Mouse (Mus musculus): Measurements from ENCODE around the gene Galnt17. TPM values are rescaled to one million over a fixed set of nuclear protein-coding genes. Genes with fewer than 3 reads are reported as not detected.

The Galnt17 gene
- polyA plus RNA-seq, 1 experiment from 2014 or later = 0.81 TPM

DNA sequence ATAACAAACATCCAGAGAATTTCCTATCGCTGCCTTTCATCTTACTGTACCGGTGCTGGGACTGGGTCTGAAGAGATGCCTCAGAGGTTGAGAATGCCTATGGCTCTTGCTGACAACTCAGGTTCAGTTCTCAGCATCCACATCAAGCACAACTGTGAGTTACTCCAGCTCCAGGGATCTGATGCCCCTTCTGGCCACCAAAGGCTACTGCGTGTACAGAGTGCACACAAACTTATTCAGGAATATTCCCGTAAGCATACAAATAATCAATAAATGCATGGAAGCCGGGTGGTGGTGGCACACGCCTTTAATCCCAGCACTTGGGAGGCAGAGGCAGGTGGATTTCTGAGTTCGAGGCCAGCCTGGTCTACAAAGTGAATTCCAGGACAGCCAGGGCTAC is 232.5 kb downstream of the Galnt17 start:
- no peak overlapping the region for H3K4me3 ChIP-seq (ENCODE audit: low read depth, low read length)
- 90% methylated on average over 7 of the region's 7 CpGs for WGBS
- no peak for ATAC-seq (ENCODE audit: low FRiP score, low TSS enrichment)
- H3K27me3 ChIP-seq (ENCODE audit: control insufficient read depth, insufficient read depth, low read length) = no peaks in the 10 kb centered on the region
- no peak for DNase-seq (ENCODE audit: low spot score)
- no peak overlapping the region for H3K9ac ChIP-seq (ENCODE audit: low read length)
- H3K27ac ChIP-seq (replicated peaks) = no peak overlapping the region
- 0 out of 2 replicates have a peak, but pooled peaks have one; percentile 9 for TF ChIP-seq CTCF (IDR thresholded peaks at IDR 0.05; ENCODE audit: low read depth)
- TF ChIP-seq EP300 (optimal IDR thresholded peaks at IDR 0.05) = no peak
- H3K9me3 ChIP-seq (ENCODE audit: control insufficient read depth, low read length) = no peaks in the 10 kb centered on the region
- H3K4me2 ChIP-seq (replicated peaks; ENCODE audit: low read depth) = no peak overlapping the region
- no peaks in the 10 kb centered on the region for H3K4me1 ChIP-seq (replicated peaks; ENCODE audit: control insufficient read depth, insufficient read depth)
- H3K36me3 ChIP-seq (ENCODE audit: control insufficient read depth, insufficient read depth, low read length) = no peaks in the 10 kb centered on the region

DNA sequence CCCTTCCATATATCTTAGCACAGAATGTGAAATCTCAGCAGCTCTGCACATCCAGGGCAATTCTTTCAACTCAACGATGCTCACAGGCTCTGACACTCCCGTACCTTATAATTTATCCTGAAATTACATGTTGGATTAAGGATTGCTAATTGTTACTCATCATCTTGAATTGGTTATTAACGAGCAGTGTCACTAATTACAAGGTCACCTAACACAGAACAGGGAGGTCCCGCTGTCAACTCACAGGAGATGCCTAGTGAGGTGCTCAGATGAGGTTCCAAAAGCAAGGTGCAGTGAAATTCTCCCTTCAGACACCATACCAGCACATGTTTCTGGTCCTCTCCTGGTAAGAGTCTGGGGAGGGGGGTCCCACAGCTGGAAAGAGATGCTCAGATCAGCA is 234.0 kb downstream of the Galnt17 start:
- no peaks in the 10 kb centered on the region for H3K27me3 ChIP-seq (ENCODE audit: control insufficient read depth, insufficient read depth, low read length)
- TF ChIP-seq CTCF (IDR thresholded peaks at IDR 0.05; ENCODE audit: low read depth) (no peak), EP300 (optimal IDR thresholded peaks at IDR 0.05) (no peak)
- 80% methylated on average over 4 of the region's 4 CpGs for WGBS
- no peak overlapping the region for H3K4me2 ChIP-seq (replicated peaks; ENCODE audit: low read depth)
- no peaks in the 10 kb centered on the region for H3K36me3 ChIP-seq (ENCODE audit: control insufficient read depth, insufficient read depth, low read length)
- no peak overlapping the region for H3K27ac ChIP-seq (replicated peaks)
- ATAC-seq (ENCODE audit: low FRiP score, low TSS enrichment) (no peak), DNase-seq (ENCODE audit: low spot score) (no peak)
- no peaks in the 10 kb centered on the region for H3K9me3 ChIP-seq (ENCODE audit: control insufficient read depth, low read length)
- no peak overlapping the region for H3K9ac ChIP-seq (ENCODE audit: low read length)
- no peak overlapping the region for H3K4me3 ChIP-seq (ENCODE audit: low read depth, low read length)
- H3K4me1 ChIP-seq (replicated peaks; ENCODE audit: control insufficient read depth, insufficient read depth) = no peaks in the 10 kb centered on the region

DNA sequence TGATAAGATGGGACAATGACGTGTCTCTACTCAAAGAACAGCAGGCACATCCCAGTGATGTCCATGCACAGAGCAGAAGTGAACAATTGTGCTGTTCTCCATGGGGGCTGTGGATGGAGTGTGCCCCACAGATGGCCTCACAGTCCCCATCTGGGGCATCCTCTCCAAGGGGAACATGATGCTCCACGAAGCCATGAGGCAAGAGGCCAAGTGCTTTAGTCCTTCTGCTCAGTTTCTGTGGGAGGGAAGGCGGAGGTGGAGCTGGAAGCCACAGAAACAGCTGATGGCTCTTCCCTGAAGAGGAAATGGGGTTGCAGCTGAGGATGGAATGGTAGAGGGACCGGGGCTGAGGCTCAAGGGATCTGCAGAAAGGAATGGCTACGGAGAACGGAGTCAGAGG is 243.1 kb downstream of the Galnt17 start:
- Histone ChIP-seq H3K9me3 (ENCODE audit: control insufficient read depth, low read length) (no peaks in the 10 kb centered on the region), H3K36me3 (ENCODE audit: control insufficient read depth, insufficient read depth, low read length) (no peaks in the 10 kb centered on the region), H3K4me3 (ENCODE audit: low read depth, low read length) (no peak overlapping the region), H3K27ac (replicated peaks) (no peak overlapping the region), H3K4me2 (replicated peaks; ENCODE audit: low read depth) (no peak overlapping the region), H3K4me1 (replicated peaks; ENCODE audit: control insufficient read depth, insufficient read depth) (no peaks in the 10 kb centered on the region), H3K9ac (ENCODE audit: low read length) (no peak overlapping the region), H3K27me3 (ENCODE audit: control insufficient read depth, insufficient read depth, low read length) (no peaks in the 10 kb centered on the region)
- DNase-seq (ENCODE audit: low spot score) (no peak), ATAC-seq (ENCODE audit: low FRiP score, low TSS enrichment) (no peak)
- WGBS = 72% methylated on average over 6 of the region's 6 CpGs
- TF ChIP-seq CTCF (IDR thresholded peaks at IDR 0.05; ENCODE audit: low read depth) (no peak), EP300 (optimal IDR thresholded peaks at IDR 0.05) (no peak)

DNA sequence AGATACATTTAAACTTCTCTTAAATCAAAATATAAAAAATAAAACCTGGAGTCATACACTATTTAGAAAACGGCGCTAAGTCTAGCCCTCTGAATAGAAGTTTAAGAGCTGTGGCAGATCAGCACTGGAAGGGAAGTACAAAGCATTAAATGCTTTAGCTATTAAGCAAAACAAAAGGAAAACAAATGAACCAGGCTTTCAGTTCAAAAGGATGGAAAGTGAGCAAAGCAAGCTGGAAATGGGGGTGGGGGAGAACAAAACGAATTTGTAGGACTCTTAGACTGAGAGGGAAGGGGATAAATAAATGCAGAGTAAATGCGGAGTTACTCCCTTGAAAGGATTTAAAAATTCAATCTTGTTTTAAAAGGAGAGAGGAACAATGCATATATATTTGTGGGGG is 259.8 kb downstream of the Galnt17 start:
- no peak for TF ChIP-seq CTCF (IDR thresholded peaks at IDR 0.05; ENCODE audit: low read depth)
- no peak overlapping the region for H3K27ac ChIP-seq (replicated peaks)
- ATAC-seq (ENCODE audit: low FRiP score, low TSS enrichment) (no peak), DNase-seq (ENCODE audit: low spot score) (no peak)
- H3K36me3 ChIP-seq (ENCODE audit: control insufficient read depth, insufficient read depth, low read length) = no peaks in the 10 kb centered on the region
- H3K27me3 ChIP-seq (ENCODE audit: control insufficient read depth, insufficient read depth, low read length) = no peaks in the 10 kb centered on the region
- H3K4me1 ChIP-seq (replicated peaks; ENCODE audit: control insufficient read depth, insufficient read depth) = no peaks in the 10 kb centered on the region
- no peaks in the 10 kb centered on the region for H3K9me3 ChIP-seq (ENCODE audit: control insufficient read depth, low read length)
- H3K9ac ChIP-seq (ENCODE audit: low read length) = no peak overlapping the region
- H3K4me3 ChIP-seq (ENCODE audit: low read depth, low read length) = no peak overlapping the region
- 46% methylated on average over 4 of the region's 4 CpGs for WGBS
- no peak overlapping the region for H3K4me2 ChIP-seq (replicated peaks; ENCODE audit: low read depth)

DNA sequence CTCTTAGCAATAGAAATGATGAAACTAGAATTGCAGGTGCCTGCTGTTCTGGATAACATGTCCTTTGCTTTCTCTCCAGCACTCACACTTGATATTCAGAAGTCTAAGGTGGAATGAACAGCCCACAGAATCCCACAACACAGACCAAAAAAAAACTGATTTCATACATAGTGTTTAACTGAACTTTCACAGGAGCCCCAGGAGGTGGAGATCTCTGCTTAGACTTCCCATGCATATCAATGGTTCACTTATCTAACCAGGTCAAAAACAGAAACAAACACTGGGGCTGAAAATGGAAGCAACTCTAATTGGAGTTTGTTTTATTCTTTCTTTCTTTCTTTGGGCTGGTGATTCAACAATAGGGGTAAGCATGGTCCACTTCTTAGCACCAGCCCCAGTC is 265.2 kb downstream of the Galnt17 start:
- H3K4me1 ChIP-seq (replicated peaks; ENCODE audit: control insufficient read depth, insufficient read depth) = no peaks in the 10 kb centered on the region
- no peak for DNase-seq (ENCODE audit: low spot score)
- H3K27ac ChIP-seq (replicated peaks) = no peak overlapping the region
- no peaks in the 10 kb centered on the region for H3K27me3 ChIP-seq (ENCODE audit: control insufficient read depth, insufficient read depth, low read length)
- TF ChIP-seq EP300 (optimal IDR thresholded peaks at IDR 0.05) = no peak
- TF ChIP-seq CTCF (IDR thresholded peaks at IDR 0.05; ENCODE audit: low read depth) = peak; percentile 36; the same call in 1 of the 2 replicates
- H3K4me2 ChIP-seq (replicated peaks; ENCODE audit: low read depth) = no peak overlapping the region
- no peak overlapping the region for H3K4me3 ChIP-seq (ENCODE audit: low read depth, low read length)
- H3K9ac ChIP-seq (ENCODE audit: low read length) = no peak overlapping the region
- H3K9me3 ChIP-seq (ENCODE audit: control insufficient read depth, low read length) = no peaks in the 10 kb centered on the region
- H3K36me3 ChIP-seq (ENCODE audit: control insufficient read depth, insufficient read depth, low read length) = no peaks in the 10 kb centered on the region
- no peak for ATAC-seq (ENCODE audit: low FRiP score, low TSS enrichment)

DNA sequence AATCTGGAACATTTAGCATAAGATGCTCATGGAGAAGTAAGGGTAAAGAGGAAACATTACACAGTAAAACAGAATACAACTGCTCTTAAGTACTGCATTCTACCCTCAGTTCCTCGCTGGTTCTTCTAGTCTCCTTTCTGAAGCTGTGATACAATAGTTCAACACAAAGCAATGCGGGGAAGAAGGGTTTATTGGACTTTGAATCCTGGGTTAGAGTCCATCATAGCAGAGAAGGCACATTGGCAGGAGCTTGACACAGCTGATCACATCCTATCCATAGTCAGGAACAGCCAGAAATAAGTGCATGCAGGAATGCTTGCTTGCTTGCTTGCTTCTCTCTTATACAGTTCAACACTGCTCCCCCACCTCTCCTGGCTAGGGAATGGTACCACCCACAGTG is 267.9 kb downstream of the Galnt17 start:
- Histone ChIP-seq H3K36me3 (ENCODE audit: control insufficient read depth, insufficient read depth, low read length) (no peaks in the 10 kb centered on the region), H3K9me3 (ENCODE audit: control insufficient read depth, low read length) (no peaks in the 10 kb centered on the region), H3K27me3 (ENCODE audit: control insufficient read depth, insufficient read depth, low read length) (no peaks in the 10 kb centered on the region), H3K9ac (ENCODE audit: low read length) (no peak overlapping the region), H3K27ac (replicated peaks) (no peak overlapping the region), H3K4me3 (ENCODE audit: low read depth, low read length) (no peak overlapping the region), H3K4me1 (replicated peaks; ENCODE audit: control insufficient read depth, insufficient read depth) (no peaks in the 10 kb centered on the region), H3K4me2 (replicated peaks; ENCODE audit: low read depth) (no peak overlapping the region)
- no peak for DNase-seq (ENCODE audit: low spot score)
- ATAC-seq (ENCODE audit: low FRiP score, low TSS enrichment) = no peak
- WGBS = 90% methylated on average over 2 of the region's 2 CpGs
- TF ChIP-seq EP300 (optimal IDR thresholded peaks at IDR 0.05) = no peak
- no peak for TF ChIP-seq CTCF (IDR thresholded peaks at IDR 0.05; ENCODE audit: low read depth)

Measured in stomach, postnatal 0 days (tissue).